20 mouse cellular contexts compared by ENCODE assay signal in the genomic region with DNA sequence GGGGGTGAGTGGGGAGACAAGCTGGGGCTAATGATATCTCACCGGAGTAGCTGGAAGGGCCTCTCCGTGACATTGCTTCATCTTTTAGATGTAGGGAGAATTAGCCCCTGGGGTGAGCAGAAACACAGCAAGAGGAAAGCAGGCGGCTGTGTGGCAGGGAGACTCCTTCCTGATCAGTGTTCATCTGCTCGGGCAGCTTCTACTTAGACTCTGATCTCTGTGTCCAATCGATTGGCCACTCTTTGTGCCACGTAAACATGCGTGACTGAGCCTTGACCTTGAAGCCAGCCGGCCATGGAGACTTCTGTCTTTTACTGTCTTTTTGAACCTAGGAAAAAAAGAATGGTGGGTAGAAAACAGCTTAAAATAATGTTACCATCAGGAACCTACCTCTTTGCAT.
DNase-seq lines count a peak whose midpoint lies in the region; ATAC-seq and TF ChIP-seq lines count a peak whose summit lies in the region.
"Had no signal": no experiment of that assay in that cellular context is flagged by ENCODE, and none has a peak within 500 bp of the region (broad histone marks: within the 10 kb centered on the region; RNA-seq: fewer than 3 reads in every experiment).

No protein-coding gene starts in this region.

- no peak overlapping the region for H3K27ac ChIP-seq in intestine, postnatal 0 days (ENCODE audit: low read depth, low read length)
- H3K27ac ChIP-seq in intestine, embryonic 16.5 days (ENCODE audit: low read length), result no peak overlapping the region
- H3K27ac ChIP-seq in cortical plate, adult 2 months (ENCODE audit: insufficient read depth, low read length), result 0 out of 2 replicates have a peak overlapping the region, but pooled peaks have one; percentile 3
- no peak overlapping the region for H3K27ac ChIP-seq in embryonic facial prominence, embryonic 10.5 days (replicated peaks)
- H3K27ac ChIP-seq in midbrain, embryonic 12.5 days (replicated peaks), result 0 out of 2 replicates have a peak overlapping the region, but pooled peaks have one; percentile 25
- H3K27ac ChIP-seq: embryonic facial prominence, embryonic 15.5 days; heart, embryonic 10.5 days; kidney, embryonic 15.5 days; limb, embryonic 12.5 days; liver, embryonic 15.5 days; stomach, postnatal 0 days had no signal

- no peak overlapping the region for H3K9ac ChIP-seq in intestine, postnatal 0 days (ENCODE audit: low read depth, low read length)
- no peak overlapping the region for H3K9ac ChIP-seq in intestine, embryonic 16.5 days (ENCODE audit: low read depth, low read length)
- no peak overlapping the region for H3K9ac ChIP-seq in midbrain, embryonic 12.5 days (replicated peaks)
- H3K9ac ChIP-seq: embryonic facial prominence, embryonic 15.5 days; kidney, embryonic 15.5 days; limb, embryonic 12.5 days; liver, embryonic 15.5 days had no signal

- 0 out of 2 replicates have a peak, but pooled peaks have one; percentile 46 for ATAC-seq in intestine, postnatal 0 days
- ATAC-seq in intestine, embryonic 16.5 days, result no peak
- ATAC-seq in midbrain, embryonic 12.5 days (ENCODE audit: low FRiP score, low read depth), result peak; percentile 83
- no peak for ATAC-seq in cerebellum, adult (ENCODE audit: insufficient number of reproducible peaks, low FRiP score, low TSS enrichment)
- ATAC-seq: inflammation-experienced regulatory T-cells, adult 6 months had no signal

- no peaks in the 10 kb centered on the region for H3K27me3 ChIP-seq in intestine, postnatal 0 days (replicated peaks; ENCODE audit: control insufficient read depth, insufficient read depth, low read length)
- H3K27me3 ChIP-seq in intestine, embryonic 16.5 days (replicated peaks; ENCODE audit: control insufficient read depth, insufficient read depth, low read length), result no peaks in the 10 kb centered on the region
- H3K27me3 ChIP-seq in embryonic facial prominence, embryonic 10.5 days (replicated peaks; ENCODE audit: low read depth, poor library complexity, severe bottlenecking), result no peaks in the 10 kb centered on the region
- peaks cover 77% of the 10 kb centered on the region for H3K27me3 ChIP-seq in midbrain, embryonic 12.5 days
- H3K27me3 ChIP-seq: embryonic facial prominence, embryonic 15.5 days; kidney, embryonic 15.5 days; limb, embryonic 12.5 days; liver, embryonic 15.5 days had no signal

- H3K9me3 ChIP-seq in intestine, postnatal 0 days (ENCODE audit: control insufficient read depth), result no peaks in the 10 kb centered on the region
- no peaks in the 10 kb centered on the region for H3K9me3 ChIP-seq in intestine, embryonic 16.5 days (ENCODE audit: control insufficient read depth, low read length)
- H3K9me3 ChIP-seq in embryonic facial prominence, embryonic 10.5 days, result no peaks in the 10 kb centered on the region
- H3K9me3 ChIP-seq in midbrain, embryonic 12.5 days, result no peaks in the 10 kb centered on the region
- H3K9me3 ChIP-seq: embryonic facial prominence, embryonic 15.5 days; heart, embryonic 10.5 days; kidney, embryonic 15.5 days; limb, embryonic 12.5 days; liver, embryonic 15.5 days had no signal

- no peaks in the 10 kb centered on the region for H3K36me3 ChIP-seq in intestine, postnatal 0 days (ENCODE audit: control insufficient read depth, insufficient read depth)
- H3K36me3 ChIP-seq in intestine, embryonic 16.5 days (ENCODE audit: control insufficient read depth, insufficient read depth, low read length), result no peaks in the 10 kb centered on the region
- no peaks in the 10 kb centered on the region for H3K36me3 ChIP-seq in embryonic facial prominence, embryonic 10.5 days (replicated peaks)
- H3K36me3 ChIP-seq in midbrain, embryonic 12.5 days, result no peaks in the 10 kb centered on the region
- H3K36me3 ChIP-seq: embryonic facial prominence, embryonic 15.5 days; kidney, embryonic 15.5 days; limb, embryonic 12.5 days; liver, embryonic 15.5 days had no signal

- WGBS in intestine, postnatal 0 days, result 68% methylated on average over 8 of the region's 8 CpGs
- 73% methylated on average over 8 of the region's 8 CpGs for WGBS in intestine, embryonic 16.5 days
- 69% methylated on average over 8 of the region's 8 CpGs for WGBS in embryonic facial prominence, embryonic 10.5 days
- 51% methylated on average over 8 of the region's 8 CpGs for WGBS in midbrain, embryonic 12.5 days

- H3K4me3 ChIP-seq in intestine, postnatal 0 days (ENCODE audit: low read depth, low read length), result no peak overlapping the region
- no peak overlapping the region for H3K4me3 ChIP-seq in intestine, embryonic 16.5 days (ENCODE audit: low read length)
- no peak overlapping the region for H3K4me3 ChIP-seq in cortical plate, adult 2 months (ENCODE audit: insufficient read depth, low read length)
- H3K4me3 ChIP-seq in embryonic facial prominence, embryonic 10.5 days, result no peak overlapping the region
- no peak overlapping the region for H3K4me3 ChIP-seq in midbrain, embryonic 12.5 days
- H3K4me3 ChIP-seq: embryonic facial prominence, embryonic 15.5 days; heart, embryonic 10.5 days; kidney, embryonic 15.5 days; limb, embryonic 12.5 days; liver, embryonic 15.5 days had no signal

- peak; percentile 24 for DNase-seq in embryonic facial prominence, embryonic 10.5 days (ENCODE audit: low spot score)
- no peak for DNase-seq in lung, postnatal 4 days
- DNase-seq: cerebellum, postnatal 10 days; gastrocnemius, postnatal 36 days; heart, postnatal 14 days; lung, postnatal 14 days; right cerebral cortex, postnatal 25 days; thymus, postnatal 25 days had no signal

- TF ChIP-seq POLR2A in cortical plate, adult 2 months (IDR thresholded peaks at IDR 0.05; ENCODE audit: extremely low read depth, insufficient read depth, low read length), result no peak

- no peaks in the 10 kb centered on the region for H3K4me1 ChIP-seq in intestine, postnatal 0 days (replicated peaks; ENCODE audit: control insufficient read depth, insufficient read depth, low read length)
- H3K4me1 ChIP-seq in intestine, embryonic 16.5 days (ENCODE audit: control insufficient read depth, insufficient read depth, low read length), result peaks cover 8% of the 10 kb centered on the region
- H3K4me1 ChIP-seq in cortical plate, adult 2 months (ENCODE audit: control insufficient read depth, insufficient read depth, low read length), result peaks cover 29% of the 10 kb centered on the region
- H3K4me1 ChIP-seq in embryonic facial prominence, embryonic 10.5 days, result peaks cover 36% of the 10 kb centered on the region
- H3K4me1 ChIP-seq in midbrain, embryonic 12.5 days, result peaks cover 42% of the 10 kb centered on the region
- H3K4me1 ChIP-seq: liver, embryonic 15.5 days had no signal

- TF ChIP-seq CTCF in intestine, postnatal 0 days (IDR thresholded peaks at IDR 0.05; ENCODE audit: low read depth), result no peak
- no peak for TF ChIP-seq CTCF in cortical plate, adult 2 months (IDR thresholded peaks at IDR 0.05; ENCODE audit: extremely low read depth, insufficient read depth, low read length)

- H3K4me2 ChIP-seq in intestine, postnatal 0 days (replicated peaks; ENCODE audit: low read depth), result no peak overlapping the region
- H3K4me2 ChIP-seq in intestine, embryonic 16.5 days (ENCODE audit: low read depth, low read length), result no peak overlapping the region
- no peak overlapping the region; the same call in 1 of the 2 replicates for H3K4me2 ChIP-seq in midbrain, embryonic 12.5 days (replicated peaks)
- H3K4me2 ChIP-seq: embryonic facial prominence, embryonic 15.5 days; kidney, embryonic 15.5 days; limb, embryonic 12.5 days; liver, embryonic 15.5 days had no signal

Comparison
In these comparisons a context has a peak if more than half of its experiments do, and no peak if none do; other contexts are left out.
1. ATAC-seq: peak in intestine, postnatal 0 days (single experiment) and midbrain, embryonic 12.5 days (single experiment); none in intestine, embryonic 16.5 days (single experiment) and cerebellum, adult (single experiment).
2. H3K27ac ChIP-seq: peak in cortical plate, adult 2 months (single experiment) and midbrain, embryonic 12.5 days (single experiment); none in intestine, postnatal 0 days (single experiment), intestine, embryonic 16.5 days (single experiment) and embryonic facial prominence, embryonic 10.5 days (single experiment).